Mouse (Mus musculus): ENCODE results near the gene 2410004B18Rik. TPM values are rescaled to one million over a fixed set of nuclear protein-coding genes. Genes with fewer than 3 reads are reported as not detected.

2410004B18Rik gene
- total RNA-seq, 2 experiments from 2014 or later: 21.4 to 22.3 TPM

DNA sequence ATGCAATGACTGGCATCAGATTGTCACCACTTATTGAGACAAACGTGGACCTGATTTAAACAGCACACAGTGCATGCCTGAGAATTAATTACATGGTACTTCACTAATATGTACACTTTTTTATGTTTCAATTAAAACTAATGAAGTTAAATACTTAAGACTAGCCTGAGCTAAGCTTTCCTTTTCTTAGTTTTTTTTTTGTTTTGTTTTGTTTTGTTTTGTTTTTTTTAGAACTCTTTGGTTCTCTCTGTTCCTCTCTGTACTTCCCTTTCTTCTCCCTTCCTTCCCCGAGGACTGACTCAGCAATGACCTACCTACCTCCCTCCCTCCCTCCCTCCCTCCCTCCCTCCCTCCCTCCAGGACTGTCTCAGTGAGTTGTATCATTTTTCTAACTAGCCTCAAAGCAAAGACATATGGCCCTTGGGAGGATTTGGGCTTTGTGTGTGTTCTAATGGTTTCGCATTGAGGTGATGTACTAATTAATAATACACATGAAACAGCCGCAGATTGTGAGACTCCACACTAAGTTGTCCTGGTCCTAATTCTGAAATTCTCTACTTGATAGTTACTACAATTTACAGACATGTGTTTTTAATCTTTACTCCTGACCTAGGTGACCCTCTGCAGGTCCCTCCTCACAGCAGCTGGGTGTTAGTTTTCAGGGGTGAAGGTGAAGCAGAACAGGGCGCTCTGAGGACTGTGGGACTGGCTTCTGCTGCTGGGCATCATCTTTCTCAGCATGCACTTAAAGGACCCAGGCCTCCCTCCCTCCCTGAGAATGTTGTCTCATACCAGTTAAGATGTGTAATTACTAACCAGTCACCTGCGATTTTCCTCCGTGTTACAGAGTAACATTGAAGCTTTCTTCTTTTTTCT lies 8.1 kb upstream of the 2410004B18Rik start:
- no peak for DNase-seq

DNA sequence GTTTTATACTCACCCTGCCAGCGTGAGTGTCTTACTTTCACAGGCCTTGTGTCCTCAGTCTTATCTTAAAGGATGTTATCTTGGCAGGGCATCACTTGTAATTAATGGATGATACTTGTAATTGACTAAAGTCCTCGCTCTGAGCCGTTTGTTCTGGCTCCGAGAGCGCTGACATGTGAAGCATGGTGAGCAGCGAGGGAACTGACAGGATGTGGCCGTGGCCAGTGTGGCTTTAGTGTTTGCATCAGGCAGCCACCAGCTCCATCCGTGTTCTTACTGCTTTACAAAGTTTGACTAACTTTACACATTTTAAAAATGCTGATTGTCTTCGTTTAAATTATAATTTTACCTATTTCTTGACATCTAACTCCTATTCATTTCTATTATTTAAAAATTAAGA lies 4.0 kb upstream of the 2410004B18Rik start:
- no peak for DNase-seq

DNA sequence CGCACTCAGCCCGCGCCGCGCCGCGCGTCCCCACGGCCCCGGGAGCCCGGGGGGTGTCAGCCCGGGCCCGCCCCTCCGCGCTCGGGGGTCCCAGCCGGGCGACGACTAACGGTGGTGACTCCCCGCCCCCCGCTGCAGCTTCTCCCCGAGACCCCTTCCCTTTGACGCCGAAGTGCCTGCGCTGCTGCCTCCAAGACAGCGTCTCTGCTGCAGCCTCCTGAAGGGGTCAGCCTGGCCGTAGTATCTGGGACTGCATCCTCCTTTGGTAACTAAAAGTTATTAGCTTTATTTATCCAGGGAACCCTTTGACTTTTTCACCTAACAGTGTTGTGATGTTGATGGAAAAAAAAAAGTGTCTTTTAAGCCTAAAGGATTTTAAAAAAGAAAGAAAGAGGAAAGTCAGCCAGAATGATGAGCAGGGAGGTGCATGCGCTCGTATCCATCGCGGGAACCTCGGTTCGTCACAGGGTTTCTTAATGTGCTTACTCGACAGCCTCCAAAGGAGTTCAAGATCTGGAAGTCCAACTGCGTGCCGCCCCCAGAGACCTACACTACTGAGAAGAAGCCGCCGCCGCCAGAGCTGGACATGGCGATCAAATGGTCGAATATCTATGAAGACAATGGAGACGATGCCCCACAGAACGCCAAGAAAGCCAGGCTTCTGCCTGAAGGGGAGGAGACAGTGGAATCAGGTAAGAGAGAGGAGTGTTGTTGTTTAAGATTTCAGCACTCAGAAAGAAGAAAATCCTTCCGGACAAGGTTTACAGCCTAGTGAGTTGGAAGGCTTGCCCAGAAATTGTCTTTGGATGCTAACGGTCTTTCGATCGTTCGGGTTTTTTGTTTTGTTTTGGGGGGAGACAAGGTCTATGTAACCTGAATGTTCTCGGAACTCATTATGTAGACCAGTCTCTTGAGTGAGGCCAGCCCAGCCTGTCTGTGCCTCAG lies 863 bp downstream of the 2410004B18Rik start:
- no peak for DNase-seq

DNA sequence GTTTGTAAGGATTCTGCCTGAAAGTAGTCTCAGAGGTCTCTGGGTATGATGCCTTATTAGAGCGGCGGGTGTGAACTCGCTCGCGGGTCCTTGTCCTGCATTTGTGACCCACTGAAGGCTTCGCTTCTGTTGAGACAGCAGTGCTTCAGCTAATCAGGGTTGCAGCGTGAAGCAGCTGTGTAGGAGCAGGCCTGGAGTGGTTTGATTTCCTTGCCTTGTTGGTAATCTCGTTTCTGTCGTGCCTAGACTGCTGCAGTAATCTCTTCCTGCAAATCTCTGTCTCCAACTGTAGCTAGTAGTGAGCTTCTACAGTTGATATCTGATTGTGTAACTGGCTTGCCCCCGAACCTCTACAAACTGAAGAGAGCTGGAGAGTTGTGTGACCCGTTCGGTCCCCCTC lies 1.6 kb downstream of the 2410004B18Rik start:
- DNase-seq: no peak

DNA sequence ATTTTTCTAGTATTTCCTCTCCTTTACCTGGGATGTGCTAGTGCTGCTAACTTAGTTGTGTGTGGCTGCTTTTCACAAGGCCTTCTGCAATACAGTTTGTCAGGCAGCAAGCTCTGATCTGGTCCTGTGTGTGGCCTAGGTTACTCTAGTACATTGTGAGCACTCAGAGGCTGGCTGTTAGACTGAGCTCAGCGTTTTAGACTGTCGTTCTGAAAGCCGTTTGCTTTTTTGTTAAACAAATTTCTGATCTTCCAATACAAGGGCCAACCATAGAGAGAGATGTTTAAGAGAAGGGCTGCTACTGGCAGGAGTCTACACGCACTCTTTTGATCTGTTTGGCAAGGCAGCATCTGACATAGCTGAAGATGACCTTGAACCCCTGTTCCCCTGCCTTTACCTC lies 2.2 kb downstream of the 2410004B18Rik start:
- no peak for DNase-seq

DNA sequence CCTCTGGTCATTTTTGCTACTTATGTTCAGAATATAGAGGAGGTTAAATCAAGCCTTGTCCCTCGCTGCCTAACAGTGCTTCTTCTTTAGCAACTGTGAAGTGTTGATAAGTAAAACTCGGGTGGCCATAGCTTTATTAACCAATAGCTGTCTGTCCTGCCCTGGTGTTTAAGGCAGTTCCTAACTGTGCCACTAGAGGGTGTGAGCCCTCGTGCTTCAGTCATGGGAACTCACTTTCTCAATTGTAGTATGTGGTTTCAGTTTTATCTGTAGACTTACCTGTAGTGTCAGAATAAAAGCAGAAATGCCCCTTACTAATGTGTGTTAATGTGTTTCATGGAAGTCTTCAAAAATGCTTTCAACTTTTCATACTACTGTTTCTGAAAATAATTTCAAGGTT lies 4.2 kb downstream of the 2410004B18Rik start:
- DNase-seq: peak; percentile 77

DNA sequence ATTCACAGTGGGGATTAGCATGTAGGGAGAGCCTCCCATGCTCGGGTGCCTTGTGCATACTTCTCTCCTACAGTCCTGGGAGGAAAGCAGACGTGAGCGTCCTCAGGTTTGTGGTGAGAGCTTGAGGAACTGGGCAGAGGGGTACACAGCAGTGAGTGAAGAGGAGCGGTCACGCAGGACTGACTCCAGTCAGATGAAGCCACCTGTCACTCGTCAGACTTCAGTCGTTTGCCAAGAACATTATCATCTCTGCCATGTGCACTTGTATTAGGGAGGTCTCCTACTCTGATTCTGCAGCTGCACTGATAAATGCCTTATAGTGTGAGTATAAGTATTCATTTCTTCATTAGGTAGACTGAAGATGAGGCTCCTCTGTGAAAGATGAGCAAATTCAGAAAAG lies 6.5 kb downstream of the 2410004B18Rik start:
- DNase-seq: no peak

DNA sequence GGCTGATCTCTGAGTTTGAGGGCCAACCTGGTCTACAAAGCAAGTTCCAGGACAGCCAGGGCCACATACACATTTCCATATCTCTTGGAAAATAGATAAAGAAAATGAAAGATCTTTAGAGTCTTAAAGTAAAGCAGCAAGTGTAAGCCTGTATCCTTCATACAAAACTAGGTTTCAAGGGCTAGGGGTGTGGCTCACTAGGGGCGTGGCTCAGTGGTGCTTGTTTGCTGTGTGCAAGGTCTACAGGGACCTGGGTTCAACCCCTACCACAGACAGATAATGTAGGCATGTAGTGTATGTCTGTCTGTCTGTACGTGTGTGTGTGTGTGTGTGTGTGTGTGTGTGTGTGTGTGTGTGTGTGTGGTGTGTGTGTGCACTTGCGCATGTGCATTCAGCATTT lies 8.1 kb downstream of the 2410004B18Rik start:
- no peak for DNase-seq

DNA sequence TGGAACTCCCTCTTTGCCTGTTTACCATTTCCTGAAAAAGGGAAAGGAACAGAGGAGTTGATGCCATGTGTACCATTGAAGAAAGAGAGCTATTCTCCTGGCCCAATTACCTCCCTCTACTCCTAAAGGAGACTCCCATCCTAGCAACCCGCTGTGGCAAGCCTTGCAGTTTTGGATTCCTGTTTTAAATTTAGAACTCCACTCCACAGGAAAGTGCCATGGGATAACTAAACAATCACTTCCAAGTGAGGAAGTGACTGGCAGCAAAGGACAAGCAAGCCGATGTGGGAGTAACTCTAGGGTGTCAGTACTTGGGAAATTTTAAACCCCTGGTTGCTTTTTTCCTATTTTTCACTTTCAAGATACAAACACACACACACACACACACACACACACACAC lies 8.8 kb downstream of the 2410004B18Rik start:
- no peak for DNase-seq

DNA sequence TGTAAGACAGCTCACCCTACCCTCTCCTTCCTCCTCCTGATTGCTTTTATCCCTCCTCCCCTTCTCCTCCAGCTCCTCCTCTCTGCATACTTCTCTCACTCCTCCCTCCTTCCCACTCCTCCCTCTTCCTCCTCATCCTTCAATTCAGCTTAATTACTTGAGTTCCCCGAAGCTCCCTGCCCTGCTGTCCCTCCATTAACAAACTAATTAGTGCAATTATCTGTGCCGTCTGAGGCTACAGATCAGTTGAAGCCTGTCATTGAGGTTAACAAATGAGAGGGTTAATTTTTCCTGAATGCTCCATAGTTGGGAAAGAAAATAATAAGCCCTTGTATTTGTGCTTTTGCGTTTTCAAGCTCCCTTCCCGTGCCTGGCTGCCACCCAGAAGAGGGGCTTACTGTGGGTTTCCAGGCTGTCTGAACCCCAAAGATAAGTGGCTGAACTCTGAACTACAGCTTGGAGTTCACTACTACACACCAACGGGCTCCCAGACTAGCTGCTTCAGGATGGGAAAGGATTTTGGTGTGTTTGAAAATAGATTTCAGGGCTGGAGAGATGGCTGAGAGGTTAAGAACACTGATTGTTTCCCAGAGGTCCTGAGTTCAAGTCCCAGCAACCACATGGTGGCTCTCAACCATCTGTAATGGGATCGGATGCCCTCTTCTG lies 9.9 kb downstream of the 2410004B18Rik start:
- no peak for DNase-seq

DNA sequence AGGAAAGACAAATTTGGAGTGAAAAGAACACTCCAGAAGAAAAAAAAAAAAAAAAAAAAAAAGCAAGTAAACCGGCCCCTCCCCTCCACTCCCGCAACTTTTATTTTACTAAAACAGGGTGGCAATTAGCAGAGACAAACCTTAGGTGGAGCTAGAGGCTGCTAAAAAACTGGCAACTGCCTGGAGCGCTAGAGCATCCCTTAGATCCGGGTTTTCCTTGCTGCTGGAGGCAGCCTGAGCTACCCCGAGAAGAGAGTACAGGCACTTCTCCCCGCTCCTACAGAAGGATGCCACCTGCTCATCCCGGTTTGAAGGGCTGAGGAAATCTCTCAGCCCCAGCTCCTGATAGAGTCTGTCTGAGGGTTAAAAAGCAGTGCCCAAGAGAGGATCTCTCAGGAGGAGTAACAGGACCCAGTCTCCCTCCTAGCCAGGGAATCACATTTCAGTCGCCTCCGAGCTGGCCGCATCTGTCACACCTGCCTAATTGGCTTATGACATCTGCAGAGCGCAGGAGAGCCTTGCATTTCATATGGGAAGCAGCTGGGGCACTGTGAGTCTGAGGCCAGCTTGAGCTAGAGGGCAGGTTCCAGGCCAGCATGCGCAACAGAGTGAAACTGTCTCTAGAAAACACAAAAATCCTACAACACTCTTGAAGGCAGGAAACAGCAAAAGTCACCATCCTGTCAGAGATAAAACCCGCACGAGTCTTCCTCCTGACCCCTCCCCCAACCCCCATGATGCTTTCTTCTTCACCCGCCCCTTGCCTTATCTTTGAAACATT lies 12.4 kb downstream of the 2410004B18Rik start:
- DNase-seq: peak; percentile 53

DNA sequence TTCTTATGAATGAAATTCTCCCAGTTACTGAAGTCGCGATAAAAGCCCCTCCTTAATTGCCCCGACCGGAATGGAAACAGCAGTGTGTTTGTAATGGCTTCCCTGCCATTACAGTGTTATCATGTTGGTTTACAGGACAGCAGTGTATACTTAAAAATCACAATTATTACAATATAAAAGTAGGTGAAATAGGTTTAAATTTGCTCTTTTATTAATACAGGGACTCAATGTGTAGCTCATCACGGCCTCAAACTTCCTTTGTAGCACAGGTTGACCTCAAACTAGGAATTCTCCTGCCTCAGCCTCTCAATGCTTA lies 13.0 kb downstream of the 2410004B18Rik start:
- no peak for DNase-seq

DNA sequence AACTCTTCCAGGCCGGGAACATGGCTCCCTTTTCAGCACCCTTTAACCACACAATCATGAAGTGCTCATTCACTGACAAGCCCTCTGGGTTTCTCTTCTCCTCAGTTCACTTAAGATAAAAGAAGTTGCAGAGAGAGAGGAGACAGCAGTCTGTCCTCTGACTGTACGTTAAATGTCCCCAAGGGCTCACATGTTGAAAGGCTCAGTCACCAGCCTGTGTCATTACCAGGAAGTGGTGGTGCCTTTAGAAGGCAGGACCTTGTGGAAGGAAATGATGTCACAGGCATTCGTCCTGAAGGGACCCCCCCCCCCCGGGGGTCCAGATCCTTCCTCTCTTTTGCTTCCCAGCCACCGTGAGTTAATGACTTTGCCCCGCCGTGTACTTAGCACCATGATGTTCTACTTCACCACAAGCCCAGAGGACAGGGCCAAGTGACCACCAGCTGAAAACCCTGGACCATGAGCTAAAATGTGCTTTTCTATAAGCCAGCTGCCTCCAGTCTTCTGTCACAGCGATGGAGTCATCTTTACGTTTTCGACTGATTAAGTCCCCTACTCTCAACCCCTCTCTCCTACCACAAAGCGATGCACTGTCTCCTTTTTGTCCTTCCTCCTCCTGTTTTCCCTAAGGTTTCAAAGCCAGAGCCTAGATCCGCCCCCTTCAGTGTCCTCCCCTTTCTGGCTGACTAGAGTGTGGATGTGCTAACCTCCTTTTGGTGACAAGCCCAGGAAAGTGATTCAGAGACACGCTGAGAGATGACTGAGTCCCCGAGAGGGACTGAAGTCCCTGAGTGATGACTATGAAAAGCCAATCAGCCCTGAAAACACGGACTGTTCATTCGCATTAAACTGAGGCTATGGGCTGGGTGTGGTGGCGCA lies 13.7 kb downstream of the 2410004B18Rik start:
- DNase-seq: peak; percentile 62

DNA sequence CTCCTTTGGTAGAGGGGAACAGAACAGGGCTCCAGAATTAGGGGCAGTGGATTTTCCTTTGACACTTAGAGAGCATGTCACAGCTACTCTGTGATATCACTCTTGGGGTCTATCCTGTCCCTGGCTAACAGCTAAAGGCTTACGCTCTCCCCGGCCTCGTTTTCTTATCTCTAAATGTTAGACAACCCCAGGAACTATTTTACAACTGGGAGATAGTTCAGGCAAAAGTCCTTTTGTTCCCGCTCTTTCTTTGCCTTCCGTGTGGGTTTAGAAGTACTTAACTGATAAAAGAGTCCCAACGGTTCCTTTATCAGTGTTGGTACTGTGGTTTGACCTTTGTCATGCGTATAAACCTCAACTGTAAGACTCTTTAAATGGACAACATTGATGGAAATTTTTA lies 15.1 kb downstream of the 2410004B18Rik start:
- no peak for DNase-seq

DNA sequence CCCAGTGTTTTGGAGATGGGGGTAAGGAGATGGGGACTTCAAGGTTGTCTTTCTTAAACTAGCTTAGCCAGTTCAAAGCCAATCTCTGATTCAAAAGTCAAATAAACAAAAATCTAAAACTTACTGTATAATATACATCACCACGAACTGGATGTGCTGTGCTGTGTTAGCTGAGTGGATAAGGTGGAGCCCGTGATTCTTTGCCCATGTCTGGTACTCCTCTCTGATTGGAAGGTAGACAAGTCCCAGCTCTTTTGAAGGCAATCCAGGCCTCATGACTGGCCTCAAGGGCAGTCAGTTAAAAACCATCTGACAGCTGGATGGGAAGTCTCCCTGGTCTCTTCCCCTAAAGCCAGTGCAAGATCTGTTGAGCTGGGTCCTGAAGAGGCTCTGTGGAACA lies 15.6 kb downstream of the 2410004B18Rik start:
- no peak for DNase-seq

DNA sequence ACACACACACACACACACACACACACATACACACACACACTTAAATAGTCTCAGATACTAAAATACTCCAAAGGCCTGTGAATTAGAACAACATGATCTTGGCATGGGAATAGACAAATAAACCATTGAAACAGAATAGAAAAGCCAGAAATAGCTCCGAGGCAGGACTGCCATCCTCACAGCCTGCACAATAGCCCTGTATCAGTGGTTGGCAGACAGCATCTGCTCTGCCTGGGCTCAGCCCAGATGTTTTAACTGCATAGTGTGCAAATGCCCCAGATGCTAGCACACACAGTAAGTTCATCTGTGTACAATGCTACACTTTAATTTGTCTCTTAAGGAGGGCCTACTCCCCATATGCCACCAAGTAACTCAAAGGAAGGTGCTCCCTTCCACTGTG lies 22.0 kb downstream of the 2410004B18Rik start:
- DNase-seq: no peak

DNA sequence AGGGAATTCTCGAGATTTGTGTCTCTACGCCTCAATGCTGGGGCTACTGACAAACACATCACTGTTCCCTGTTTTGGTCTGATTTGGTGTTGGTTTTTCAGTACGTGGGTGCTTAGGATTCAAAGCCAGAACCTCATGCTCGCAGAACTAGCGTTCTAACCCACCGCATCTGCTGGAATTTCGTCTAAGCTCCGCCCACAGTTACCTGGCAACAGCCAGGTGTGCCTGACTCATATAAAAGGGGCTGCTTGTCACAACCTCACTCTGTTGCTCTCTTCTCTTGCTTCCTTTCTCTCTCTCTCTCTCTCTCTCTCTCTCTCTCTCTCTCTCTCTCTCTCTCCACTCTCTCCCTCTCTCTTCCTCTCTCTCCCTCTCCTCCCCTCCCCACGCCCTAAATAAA lies 24.6 kb downstream of the 2410004B18Rik start:
- no peak for DNase-seq

DNA sequence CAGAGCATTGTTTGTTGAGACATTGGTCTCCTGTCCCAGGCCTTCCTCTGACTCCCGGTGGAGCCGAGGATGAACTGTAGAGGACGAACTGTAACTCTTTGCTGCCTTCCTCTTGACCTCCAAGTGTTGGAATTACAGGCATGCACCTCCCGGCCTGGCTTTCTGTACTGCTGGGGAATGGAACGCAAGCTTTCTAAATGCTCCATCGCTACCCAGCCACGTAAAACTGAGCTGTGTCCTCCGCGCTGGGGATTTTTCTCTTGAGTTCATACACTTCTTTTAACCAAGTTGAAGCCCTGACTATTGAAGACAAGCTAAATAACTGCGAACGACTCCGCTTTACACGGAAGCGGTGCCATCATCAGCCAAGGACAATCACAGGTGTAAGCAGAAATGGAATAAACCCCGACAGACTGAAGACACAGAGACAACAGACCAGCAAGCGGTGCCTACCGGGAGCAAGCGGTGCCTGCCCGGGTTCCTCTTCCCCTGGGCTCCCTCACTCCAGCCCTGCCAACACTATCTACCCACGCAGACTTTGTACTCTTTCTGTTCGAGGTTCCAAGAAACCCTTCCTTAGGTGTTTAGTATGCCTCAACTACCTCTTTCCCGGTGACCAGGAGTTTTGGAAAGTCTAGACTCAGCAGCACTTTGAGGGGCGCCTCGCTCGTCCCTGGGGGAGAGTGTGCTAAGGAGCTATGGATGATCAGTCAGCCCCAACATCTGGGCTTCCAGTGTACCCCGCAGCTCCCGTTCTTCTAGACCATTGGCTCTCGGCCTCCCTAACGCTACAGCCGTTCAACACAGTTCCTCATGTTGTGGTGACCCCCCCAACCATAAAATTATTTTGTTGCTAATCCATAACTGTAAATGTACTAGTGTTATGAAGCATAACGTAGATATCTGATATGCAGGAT lies 25.5 kb downstream of the 2410004B18Rik start:
- no peak for DNase-seq

DNA sequence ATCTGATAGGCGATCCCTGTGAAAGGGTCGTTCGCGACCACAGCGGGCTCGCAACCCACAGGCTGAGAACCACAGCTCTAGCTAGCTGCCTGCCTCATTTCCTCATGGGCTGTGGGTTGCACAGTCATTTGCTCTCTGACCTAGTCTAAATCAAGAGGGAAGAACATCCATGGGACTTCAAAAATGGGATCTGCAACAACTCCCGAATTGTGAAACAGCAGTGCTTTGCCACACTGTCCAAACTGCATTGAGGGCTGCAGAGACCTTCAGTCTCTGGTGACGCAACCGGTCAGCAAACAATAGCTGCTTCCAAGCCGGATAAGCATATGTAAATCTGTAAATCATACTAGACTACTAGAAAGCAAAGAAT lies 26.2 kb downstream of the 2410004B18Rik start:
- peak; percentile 54 for DNase-seq

DNA sequence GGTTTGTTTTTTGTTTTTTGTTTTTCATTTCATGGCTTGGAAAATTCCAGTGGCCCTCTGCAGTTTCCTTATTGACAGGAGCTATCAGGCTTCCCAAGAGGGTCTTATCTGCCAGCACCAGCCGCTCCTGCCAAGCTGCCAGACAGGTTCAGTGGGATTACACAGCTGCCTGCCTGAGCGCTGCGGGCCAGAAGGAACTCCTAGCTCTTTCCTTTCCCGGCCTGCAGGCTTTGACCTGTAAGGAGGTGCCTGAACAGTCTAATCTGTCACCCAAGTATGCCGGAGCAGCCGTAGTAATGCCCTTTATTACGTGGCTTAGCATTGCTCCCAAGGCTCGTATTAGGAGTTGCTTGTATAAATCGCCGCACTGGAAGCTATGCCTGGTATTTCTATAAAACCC lies 26.7 kb downstream of the 2410004B18Rik start:
- DNase-seq: peak; percentile 32

All from adrenal gland, postnatal 10 days (tissue).